Mouse (Mus musculus): Measurements from ENCODE around the gene Rnps1. TPM values are rescaled to one million over a fixed set of nuclear protein-coding genes. Genes with fewer than 3 reads are reported as not detected.
A peak's percentile ranks its signal among the peaks of the same experiment; 100 is the strongest.

Gene Rnps1
- total and polyA plus RNA-seq, 2 experiments, result 17.3 to 37.6 TPM

GRCm38 (mm10) chr17:24443409-24443808, 29.0 kb downstream of the Rnps1 start:
- 69% methylated on average over 4 of the region's 4 CpGs for WGBS
- peaks cover 21% of the 10 kb centered on the region; the same call in 1 of the 2 replicates for H3K36me3 ChIP-seq (ENCODE audit: control insufficient read depth, insufficient read depth, low read length)
- TF ChIP-seq CTCF (IDR thresholded peaks at IDR 0.05; ENCODE audit: low read depth, low read length) (no peak), POLR2A (IDR thresholded peaks at IDR 0.05; ENCODE audit: extremely low read depth, insufficient read depth, low read length) (no peak)

GRCm38 (mm10) chr17:24446590-24446989, 32.2 kb downstream of the Rnps1 start:
- H3K36me3 ChIP-seq (ENCODE audit: control insufficient read depth, insufficient read depth, low read length), result peaks cover 9% of the 10 kb centered on the region; the same call in 1 of the 2 replicates
- DNase-seq (ENCODE audit: extremely low read depth, low read depth, low spot score), result no peak
- H3K4me1 ChIP-seq (ENCODE audit: control insufficient read depth, insufficient read depth, low read length), result no peaks in the 10 kb centered on the region
- no peak overlapping the region for H3K4me3 ChIP-seq (ENCODE audit: insufficient read depth, low read depth, low read length)
- WGBS, result 95% methylated on average over 8 of the region's 8 CpGs
- H3K79me2 ChIP-seq (ENCODE audit: control insufficient read depth, insufficient read depth, low read length), result no peaks in the 10 kb centered on the region; the same call in 1 of the 2 replicates
- H3K9ac ChIP-seq (ENCODE audit: low read depth, low read length), result no peak overlapping the region
- TF ChIP-seq CTCF (IDR thresholded peaks at IDR 0.05; ENCODE audit: low read depth, low read length) (no peak), POLR2A (IDR thresholded peaks at IDR 0.05; ENCODE audit: extremely low read depth, insufficient read depth, low read length) (no peak)
- H3K27ac ChIP-seq (replicated peaks; ENCODE audit: insufficient read depth, low read depth, low read length), result no peak overlapping the region
- H3K27me3 ChIP-seq (ENCODE audit: control insufficient read depth, insufficient read depth, low read length), result no peaks in the 10 kb centered on the region

More at GRCm38 (mm10) chr17:24443409-24443808, 29.0 kb downstream of the Rnps1 start:
- Histone ChIP-seq H3K27me3 (ENCODE audit: control insufficient read depth, insufficient read depth, low read length) (no peaks in the 10 kb centered on the region), H3K4me1 (ENCODE audit: control insufficient read depth, insufficient read depth, low read length) (no peaks in the 10 kb centered on the region), H3K27ac (replicated peaks; ENCODE audit: insufficient read depth, low read depth, low read length) (no peak overlapping the region), H3K4me3 (ENCODE audit: insufficient read depth, low read depth, low read length) (no peak overlapping the region), H3K9ac (ENCODE audit: low read depth, low read length) (no peak overlapping the region), H3K79me2 (ENCODE audit: control insufficient read depth, insufficient read depth, low read length) (no peaks in the 10 kb centered on the region)
- DNase-seq (ENCODE audit: extremely low read depth, low read depth, low spot score), result no peak

GRCm38 (mm10) chr17:24449507-24449906, 35.1 kb downstream of the Rnps1 start:
- Histone ChIP-seq H3K4me1 (ENCODE audit: control insufficient read depth, insufficient read depth, low read length) (no peaks in the 10 kb centered on the region; the same call in 1 of the 2 replicates), H3K27ac (replicated peaks; ENCODE audit: insufficient read depth, low read depth, low read length) (no peak overlapping the region), H3K4me3 (ENCODE audit: insufficient read depth, low read depth, low read length) (no peak overlapping the region), H3K27me3 (ENCODE audit: control insufficient read depth, insufficient read depth, low read length) (no peaks in the 10 kb centered on the region), H3K9ac (ENCODE audit: low read depth, low read length) (no peak overlapping the region), H3K79me2 (ENCODE audit: control insufficient read depth, insufficient read depth, low read length) (no peaks in the 10 kb centered on the region; the same call in 1 of the 2 replicates), H3K36me3 (ENCODE audit: control insufficient read depth, insufficient read depth, low read length) (peaks cover 9% of the 10 kb centered on the region; the same call in 1 of the 2 replicates)
- WGBS, result 93% methylated on average over 6 of the region's 6 CpGs
- TF ChIP-seq POLR2A (IDR thresholded peaks at IDR 0.05; ENCODE audit: extremely low read depth, insufficient read depth, low read length) (no peak), CTCF (IDR thresholded peaks at IDR 0.05; ENCODE audit: low read depth, low read length) (no peak)
- no peak for DNase-seq (ENCODE audit: extremely low read depth, low read depth, low spot score)

GRCm38 (mm10) chr17:24451220-24451619, 36.9 kb downstream of the Rnps1 start:
- Histone ChIP-seq H3K27me3 (ENCODE audit: control insufficient read depth, insufficient read depth, low read length) (no peaks in the 10 kb centered on the region), H3K4me3 (ENCODE audit: insufficient read depth, low read depth, low read length) (no peak overlapping the region), H3K4me1 (ENCODE audit: control insufficient read depth, insufficient read depth, low read length) (peaks cover 4% of the 10 kb centered on the region), H3K36me3 (ENCODE audit: control insufficient read depth, insufficient read depth, low read length) (peaks cover 9% of the 10 kb centered on the region; the same call in 1 of the 2 replicates), H3K27ac (replicated peaks; ENCODE audit: insufficient read depth, low read depth, low read length) (no peak overlapping the region), H3K79me2 (ENCODE audit: control insufficient read depth, insufficient read depth, low read length) (no peaks in the 10 kb centered on the region; the same call in 1 of the 2 replicates), H3K9ac (ENCODE audit: low read depth, low read length) (no peak overlapping the region)
- TF ChIP-seq POLR2A (IDR thresholded peaks at IDR 0.05; ENCODE audit: extremely low read depth, insufficient read depth, low read length), result no peak
- TF ChIP-seq CTCF (IDR thresholded peaks at IDR 0.05; ENCODE audit: low read depth, low read length), result no peak
- no peak for DNase-seq (ENCODE audit: extremely low read depth, low read depth, low spot score)
- 92% methylated on average over 6 of the region's 6 CpGs for WGBS

- no peak overlapping the region for H3K27ac ChIP-seq (replicated peaks; ENCODE audit: insufficient read depth, low read depth, low read length)
- TF ChIP-seq POLR2A (IDR thresholded peaks at IDR 0.05; ENCODE audit: extremely low read depth, insufficient read depth, low read length), result no peak
- H3K36me3 ChIP-seq (ENCODE audit: control insufficient read depth, insufficient read depth, low read length), result peaks cover 4% of the 10 kb centered on the region; the same call in 1 of the 2 replicates
- DNase-seq (ENCODE audit: extremely low read depth, low read depth, low spot score), result no peak
- H3K4me1 ChIP-seq (ENCODE audit: control insufficient read depth, insufficient read depth, low read length), result peaks cover 4% of the 10 kb centered on the region
- no peak overlapping the region for H3K4me3 ChIP-seq (ENCODE audit: insufficient read depth, low read depth, low read length)
- 52% methylated on average over 2 of the region's 2 CpGs for WGBS
- H3K27me3 ChIP-seq (ENCODE audit: control insufficient read depth, insufficient read depth, low read length), result no peaks in the 10 kb centered on the region
- no peaks in the 10 kb centered on the region; the same call in 1 of the 2 replicates for H3K79me2 ChIP-seq (ENCODE audit: control insufficient read depth, insufficient read depth, low read length)
- H3K9ac ChIP-seq (ENCODE audit: low read depth, low read length), result no peak overlapping the region
Measured at GRCm38 (mm10) chr17:24453372-24453771, 39.0 kb downstream of the Rnps1 start.

GRCm38 (mm10) chr17:24454218-24454755, 39.9 kb downstream of the Rnps1 start:
- Histone ChIP-seq H3K4me1 (ENCODE audit: control insufficient read depth, insufficient read depth, low read length) (peaks cover 4% of the 10 kb centered on the region), H3K4me3 (ENCODE audit: insufficient read depth, low read depth, low read length) (peak overlapping the region; percentile 63), H3K79me2 (ENCODE audit: control insufficient read depth, insufficient read depth, low read length) (no peaks in the 10 kb centered on the region; the same call in 1 of the 2 replicates), H3K36me3 (ENCODE audit: control insufficient read depth, insufficient read depth, low read length) (peaks cover 2% of the 10 kb centered on the region; the same call in 1 of the 2 replicates), H3K27ac (replicated peaks; ENCODE audit: insufficient read depth, low read depth, low read length) (no peak overlapping the region; the same call in 1 of the 2 replicates), H3K9ac (ENCODE audit: low read depth, low read length) (peak overlapping the region; percentile 23; the same call in 1 of the 2 replicates), H3K27me3 (ENCODE audit: control insufficient read depth, insufficient read depth, low read length) (no peaks in the 10 kb centered on the region)
- TF ChIP-seq CTCF (IDR thresholded peaks at IDR 0.05; ENCODE audit: low read depth, low read length) (no peak), POLR2A (IDR thresholded peaks at IDR 0.05; ENCODE audit: extremely low read depth, insufficient read depth, low read length) (no peak)
- no peak for DNase-seq (ENCODE audit: extremely low read depth, low read depth, low spot score)
- WGBS, result 3% methylated on average over 14 of the region's 14 CpGs
